In genomic region chrX:20157519-20157918, GRCm38 (mm10) we compare ENCODE assay signal across 11 mouse cellular contexts.
A peak's percentile ranks its signal among the peaks of the same experiment; 100 is the strongest.
DNase-seq lines count a peak whose midpoint lies in the region; ATAC-seq and TF ChIP-seq lines count a peak whose summit lies in the region.
"Had no signal": no experiment of that assay in that cellular context is flagged by ENCODE, and none has a peak within 500 bp of the region (broad histone marks: within the 10 kb centered on the region; RNA-seq: fewer than 3 reads in every experiment).

No protein-coding gene starts in this region.

- no peaks in the 10 kb centered on the region for H3K9me3 ChIP-seq in kidney, embryonic 16.5 days (ENCODE audit: low read length)
- H3K9me3 ChIP-seq: heart, embryonic 13.5 days; neural tube, embryonic 13.5 days had no signal

- no peak overlapping the region for H3K4me3 ChIP-seq in cerebellum, adult 2 months (replicated peaks; ENCODE audit: insufficient read depth, low read depth, low read length)
- H3K4me3 ChIP-seq in kidney, adult 2 months (ENCODE audit: insufficient read depth, low read depth, low read length) = no peak overlapping the region
- H3K4me3 ChIP-seq in kidney, embryonic 16.5 days (ENCODE audit: low read length) = no peak overlapping the region
- H3K4me3 ChIP-seq: heart, embryonic 13.5 days; neural tube, embryonic 13.5 days had no signal

- no peaks in the 10 kb centered on the region for H3K27me3 ChIP-seq in cerebellum, adult 2 months (ENCODE audit: control insufficient read depth, insufficient read depth, low read length)
- H3K27me3 ChIP-seq in kidney, adult 2 months (replicated peaks; ENCODE audit: control insufficient read depth, insufficient read depth, low read length) = no peaks in the 10 kb centered on the region
- no peaks in the 10 kb centered on the region for H3K27me3 ChIP-seq in kidney, embryonic 16.5 days (ENCODE audit: insufficient read depth, low read length)
- H3K27me3 ChIP-seq: heart, embryonic 13.5 days; neural tube, embryonic 13.5 days had no signal

- peak in 1 of 2 experiments; percentile 48 for DNase-seq in cerebellum, adult 2 months
- DNase-seq in cerebellum, adult 18-20 months = no peak
- peak; percentile 58 for DNase-seq in kidney, adult 2 months
- DNase-seq in 416B (ENCODE audit: low read depth) = peak; percentile 24
- DNase-seq in embryo, embryonic 11 days = peak; percentile 29
- DNase-seq in thymus, postnatal 25 days = no peak
- DNase-seq in urinary bladder, postnatal 25 days (ENCODE audit: low spot score) = no peak
- DNase-seq: cerebellum, adult 11-12 months had no signal

- no peak for ATAC-seq in kidney, embryonic 16.5 days (ENCODE audit: low FRiP score, low TSS enrichment)

- TF ChIP-seq CTCF in cerebellum, adult 2 months (IDR thresholded peaks at IDR 0.05; ENCODE audit: borderline replicate concordance, insufficient read depth, low read depth, low read length) = peak; percentile 13; the same call in 1 of the 2 replicates
- no peak for TF ChIP-seq CTCF in kidney, adult 2 months (conservative IDR thresholded peaks at IDR 0.05; ENCODE audit: insufficient read depth, insufficient read length, low read depth, low read length)

- 6% methylated on average over 2 of the region's 2 CpGs for WGBS in cerebellum, adult 2 months
- 9% methylated on average over 2 of the region's 2 CpGs for WGBS in kidney, adult 2 months
- 8% methylated on average over 2 of the region's 2 CpGs for WGBS in kidney, embryonic 16.5 days

- no peaks in the 10 kb centered on the region for H3K36me3 ChIP-seq in kidney, adult 2 months (ENCODE audit: control insufficient read depth, insufficient read depth, low read length)
- H3K36me3 ChIP-seq in kidney, embryonic 16.5 days (ENCODE audit: insufficient read depth, low read length) = no peaks in the 10 kb centered on the region
- H3K36me3 ChIP-seq: heart, embryonic 13.5 days; neural tube, embryonic 13.5 days had no signal

- no peaks in the 10 kb centered on the region; the same call in 1 of the 2 replicates for H3K4me1 ChIP-seq in cerebellum, adult 2 months (ENCODE audit: control insufficient read depth, insufficient read depth, low read length)
- H3K4me1 ChIP-seq in kidney, adult 2 months (ENCODE audit: control insufficient read depth, insufficient read depth, low read length) = no peaks in the 10 kb centered on the region; the same call in 1 of the 2 replicates
- no peaks in the 10 kb centered on the region for H3K4me1 ChIP-seq in kidney, embryonic 16.5 days (ENCODE audit: insufficient read depth, low read length)
- H3K4me1 ChIP-seq: heart, embryonic 13.5 days; neural tube, embryonic 13.5 days had no signal

- TF ChIP-seq POLR2A in cerebellum, adult 2 months (IDR thresholded peaks at IDR 0.05; ENCODE audit: borderline replicate concordance, insufficient read depth, low read length) = no peak
- TF ChIP-seq POLR2A in kidney, adult 2 months (IDR thresholded peaks at IDR 0.05; ENCODE audit: low read depth, low read length) = no peak

- no peak overlapping the region for H3K9ac ChIP-seq in kidney, embryonic 16.5 days (replicated peaks; ENCODE audit: low read length)
- H3K9ac ChIP-seq: heart, embryonic 13.5 days; neural tube, embryonic 13.5 days had no signal

- H3K27ac ChIP-seq in cerebellum, adult 2 months (ENCODE audit: insufficient read depth, low read length) = no peak overlapping the region
- no peak overlapping the region for H3K27ac ChIP-seq in kidney, adult 2 months (ENCODE audit: insufficient read depth, low read depth, low read length)
- H3K27ac ChIP-seq in kidney, embryonic 16.5 days (ENCODE audit: low read length) = no peak overlapping the region
- H3K27ac ChIP-seq: heart, embryonic 13.5 days; neural tube, embryonic 13.5 days had no signal

- no peak overlapping the region for H3K4me2 ChIP-seq in kidney, embryonic 16.5 days (replicated peaks; ENCODE audit: low read depth, low read length)
- H3K4me2 ChIP-seq: heart, embryonic 13.5 days; neural tube, embryonic 13.5 days had no signal

Comparison
In these comparisons a context has a peak if more than half of its experiments do, and no peak if none do; other contexts are left out.
1. DNase-seq: peak in kidney, adult 2 months (single experiment), 416B (single experiment) and embryo, embryonic 11 days (single experiment); none in cerebellum, adult 18-20 months (0 of 2), thymus, postnatal 25 days (single experiment) and urinary bladder, postnatal 25 days (single experiment).